Mouse (Mus musculus) heart, adult 18-20 months (tissue): ENCODE measurements around the gene Slc26a10. TPM values are rescaled to one million over a fixed set of nuclear protein-coding genes. Genes with fewer than 3 reads are reported as not detected.
A peak's percentile ranks its signal among the peaks of the same experiment; 100 is the strongest.

ENCODE experiments used
- DNase-seq, 2 experiments: peaks; one replicate each; pipeline ENCODE4 v3.0.0; 2021 to 2022; ENCODE audit warnings: mixed read lengths in 1 of 2
- long read RNA-seq, 2 experiments: library from polyadenylated mRNA; stranded (forward); transcript quantifications; one replicate each; pipeline ENCODE4 v2.0.0; 2021
- total RNA-seq, 2 experiments: library from RNA; stranded (reverse); gene quantifications; 2 replicates each; pipeline ENCODE4 v1.2.3; 2021

Slc26a10 gene
- total RNA-seq = 1 to 10 TPM; 8.0 to 9.2 TPM
- long read RNA-seq, experiment 1, partial matches to known transcripts = 0 of 1 reads
- long read RNA-seq, experiment 1, other reads (novel, unspliced or antisense) = 1 of 1 reads
- long read RNA-seq, experiment 2, partial matches to known transcripts = 0 of 1 reads
- long read RNA-seq, experiment 2, other reads (novel, unspliced or antisense) = 1 of 1 reads

GRCm38 (mm10) chr10:127179871-127180694, at the start of gene Slc26a10:
TSS of gene Slc26a10 (minus strand) at chr10:127180645.
- peak in 1 of 2 experiments; percentile 63 for DNase-seq

GRCm38 (mm10) chr10:127228897-127229296, 48.5 kb upstream of the Slc26a10 start:
- peak; percentile 66 to 87 for DNase-seq

- no peak for DNase-seq
These were observed 46.7 kb upstream of the Slc26a10 start for GRCm38 (mm10) chr10:127227163-127227562.

GRCm38 (mm10) chr10:127226318-127226895, 46.0 kb upstream of the Slc26a10 start:
- no peak for DNase-seq

GRCm38 (mm10) chr10:127225732-127226131, 45.3 kb upstream of the Slc26a10 start:
- no peak for DNase-seq

- DNase-seq = no peak
These were observed 44.8 kb upstream of the Slc26a10 start for GRCm38 (mm10) chr10:127225213-127225612.

GRCm38 (mm10) chr10:127218339-127218738, 37.9 kb upstream of the Slc26a10 start:
- no peak for DNase-seq

- no peak for DNase-seq
These were observed 36.7 kb upstream of the Slc26a10 start for GRCm38 (mm10) chr10:127217177-127217576.

- DNase-seq = no peak
These were observed 36.0 kb upstream of the Slc26a10 start for GRCm38 (mm10) chr10:127216456-127216855.

- no peak for DNase-seq
These were observed 34.0 kb upstream of the Slc26a10 start for GRCm38 (mm10) chr10:127214422-127214803.

- no peak for DNase-seq
These were observed 33.4 kb upstream of the Slc26a10 start for GRCm38 (mm10) chr10:127213704-127214421.

GRCm38 (mm10) chr10:127213272-127213671, 32.8 kb upstream of the Slc26a10 start:
- no peak for DNase-seq

- peak; percentile 89 to 93 for DNase-seq
These were observed 31.0 kb upstream of the Slc26a10 start, which contains the start of gene Pip4k2c for GRCm38 (mm10) chr10:127211414-127211854. TSS of gene Pip4k2c (minus strand) at chr10:127211585.

GRCm38 (mm10) chr10:127210961-127211405, 30.5 kb upstream of the Slc26a10 start:
- DNase-seq = peak in 1 of 2 experiments; percentile 48

GRCm38 (mm10) chr10:127209928-127210570, 29.6 kb upstream of the Slc26a10 start:
- DNase-seq = no peak

- DNase-seq = no peak
These were observed 28.5 kb upstream of the Slc26a10 start for GRCm38 (mm10) chr10:127208921-127209320.

GRCm38 (mm10) chr10:127205373-127205772, 24.9 kb upstream of the Slc26a10 start:
- no peak for DNase-seq

- no peak for DNase-seq
These were observed 24.1 kb upstream of the Slc26a10 start for GRCm38 (mm10) chr10:127204589-127204988.

GRCm38 (mm10) chr10:127203106-127203505, 22.7 kb upstream of the Slc26a10 start:
- DNase-seq = no peak

GRCm38 (mm10) chr10:127200279-127200678, 19.8 kb upstream of the Slc26a10 start:
- DNase-seq = no peak

- DNase-seq = no peak
These were observed 19.0 kb upstream of the Slc26a10 start for GRCm38 (mm10) chr10:127199474-127199873.

GRCm38 (mm10) chr10:127199068-127199467, 18.6 kb upstream of the Slc26a10 start:
- DNase-seq = no peak
